Mouse (Mus musculus) lung, postnatal 4 days (tissue): ENCODE data around the gene Shroom3.

Experiments
- DNase-seq, 2 experiments: peaks; one replicate each; pipeline ENCODE4 v3.0.0; 2021

Gene Shroom3

DNA sequence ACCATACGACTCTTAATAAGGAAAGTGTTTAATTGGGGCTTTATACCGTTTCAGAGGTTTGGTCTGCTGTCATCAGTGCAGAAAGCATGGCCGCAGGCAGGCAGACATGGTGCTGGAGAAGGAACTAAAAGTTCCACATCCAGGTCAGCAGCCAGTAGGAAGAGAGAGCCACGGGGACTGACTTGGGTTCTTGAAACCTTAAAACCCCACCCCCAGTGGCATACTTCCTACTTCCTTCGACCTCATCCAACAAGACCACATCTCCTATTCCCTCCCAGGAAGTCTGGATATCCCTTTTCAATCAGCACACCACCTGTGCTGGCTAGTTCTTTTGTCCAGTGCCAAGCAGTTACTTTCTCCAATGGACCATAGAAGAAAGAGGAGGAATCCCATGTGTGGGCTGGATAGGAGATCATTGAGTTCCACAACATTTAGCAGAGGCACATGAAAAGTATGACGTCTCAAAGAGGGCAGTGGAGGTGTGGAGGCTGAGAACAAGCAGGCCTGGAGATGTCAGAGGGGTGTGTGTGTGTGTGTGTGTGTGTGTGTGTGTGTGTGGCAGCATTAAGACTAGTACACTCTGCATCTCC, 76.0 kb downstream of the Shroom3 start:
- DNase-seq = no peak

DNA sequence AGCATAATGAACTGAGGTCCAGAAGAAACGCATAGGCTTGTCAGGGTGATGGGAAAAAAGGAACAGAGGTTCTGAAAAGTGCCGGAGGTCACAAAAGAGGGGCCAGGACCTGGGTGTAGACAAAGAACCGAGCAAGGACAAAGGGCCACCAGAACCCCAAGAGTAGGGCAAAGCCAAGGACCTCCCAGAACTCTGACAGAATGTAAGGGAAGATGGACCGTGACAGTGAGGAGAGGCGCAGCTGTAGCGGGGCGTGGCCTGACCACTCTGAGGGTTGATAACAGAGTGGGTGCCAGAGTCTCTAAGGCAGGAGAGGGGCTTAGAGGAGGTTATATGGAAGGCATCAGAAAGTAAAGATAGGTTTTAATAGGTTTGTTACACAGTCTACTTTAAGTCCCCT, 77.3 kb downstream of the Shroom3 start:
- DNase-seq = no peak

DNA sequence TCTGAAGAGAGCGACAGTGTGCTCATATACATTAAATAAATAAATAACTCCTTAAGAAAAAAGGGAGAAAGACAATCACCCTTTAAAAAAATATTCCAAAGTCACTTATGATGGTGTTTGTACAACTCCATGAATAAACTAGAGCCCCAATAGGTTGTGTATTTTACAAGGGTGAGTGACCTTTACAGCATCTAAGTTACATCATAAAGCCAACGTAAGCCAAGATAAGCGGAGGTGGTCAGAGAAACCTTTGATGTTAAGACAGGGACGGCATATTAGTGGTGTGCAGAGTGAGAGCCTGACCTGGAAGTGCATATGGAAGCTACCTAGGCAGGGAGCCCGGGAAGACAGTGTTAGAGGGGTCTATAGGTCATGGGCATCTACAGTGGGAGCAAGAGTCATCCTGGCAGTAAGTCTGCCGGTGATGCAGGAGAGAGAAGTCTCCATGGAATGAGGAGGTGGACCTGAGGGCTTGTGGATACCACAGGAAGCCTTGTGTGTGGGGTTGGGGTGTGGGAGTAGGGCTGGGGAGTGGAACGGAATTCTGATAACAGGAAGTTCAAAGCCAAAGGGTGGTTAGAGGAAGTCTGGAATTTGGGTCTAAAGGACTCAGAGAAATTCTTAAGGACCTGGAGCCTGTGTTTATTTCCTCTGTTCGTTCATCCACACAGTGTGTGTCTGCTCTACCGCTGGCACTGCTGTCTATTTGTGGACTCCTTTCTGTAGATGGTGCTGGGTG, 78.5 kb downstream of the Shroom3 start:
- DNase-seq = no peak

DNA sequence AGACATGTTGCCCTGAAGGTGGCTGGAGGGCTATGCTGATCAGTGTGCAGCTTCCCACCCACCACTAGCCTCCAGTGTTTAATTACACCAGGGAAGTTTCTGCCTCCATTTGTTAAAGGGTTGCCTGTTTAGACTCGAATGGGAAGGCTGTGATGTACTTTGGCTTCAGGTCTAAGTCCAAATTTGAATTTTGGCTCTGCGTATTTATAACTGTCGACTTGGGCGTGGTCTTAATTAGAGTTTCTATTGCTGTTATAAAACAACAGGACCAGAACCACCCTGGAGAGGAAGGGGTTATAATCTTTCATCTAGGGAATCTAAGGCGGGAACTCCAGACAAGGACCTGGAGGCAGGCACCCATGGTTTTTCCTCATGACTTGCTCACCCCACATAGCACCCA, 79.2 kb downstream of the Shroom3 start:
- DNase-seq = no peak

DNA sequence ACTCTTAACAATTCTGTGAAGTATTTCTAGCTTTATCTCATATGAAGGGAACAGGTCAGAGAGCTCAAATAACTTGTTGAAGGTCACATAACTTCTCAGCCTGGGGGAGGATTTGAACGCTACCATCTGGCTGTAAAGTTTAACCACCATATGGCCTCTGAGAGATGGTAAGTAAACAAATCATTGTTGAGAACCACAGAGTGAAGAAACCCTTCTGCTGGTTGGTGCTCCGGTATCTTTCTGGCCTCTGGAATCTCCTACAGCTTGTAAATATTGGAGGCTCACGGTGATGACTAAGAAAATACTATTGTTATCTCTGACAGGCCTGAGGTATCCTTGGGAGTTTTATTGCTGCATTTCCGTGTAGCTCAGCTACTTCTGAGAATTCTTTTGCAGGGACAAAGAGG, 80.3 kb downstream of the Shroom3 start:
- DNase-seq = no peak

DNA sequence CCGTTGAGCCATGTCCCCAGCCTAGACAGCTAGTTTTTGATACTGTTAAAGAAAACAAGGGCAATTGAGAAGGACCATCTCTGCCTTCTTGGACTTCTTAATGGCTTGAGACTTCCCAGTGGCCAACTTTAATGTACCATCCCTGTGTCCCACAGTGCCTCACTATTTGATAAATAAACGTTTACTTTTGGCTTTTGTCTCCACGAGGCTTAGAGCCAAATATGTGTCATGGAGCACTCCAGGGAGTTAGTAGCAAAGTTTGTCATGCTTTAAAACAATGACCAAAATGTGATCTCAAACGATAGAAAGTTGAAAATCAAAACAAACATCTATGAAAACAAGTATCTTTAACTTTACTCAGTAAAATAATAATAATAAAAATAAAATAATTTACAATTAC, 83.1 kb downstream of the Shroom3 start:
- DNase-seq = no peak

DNA sequence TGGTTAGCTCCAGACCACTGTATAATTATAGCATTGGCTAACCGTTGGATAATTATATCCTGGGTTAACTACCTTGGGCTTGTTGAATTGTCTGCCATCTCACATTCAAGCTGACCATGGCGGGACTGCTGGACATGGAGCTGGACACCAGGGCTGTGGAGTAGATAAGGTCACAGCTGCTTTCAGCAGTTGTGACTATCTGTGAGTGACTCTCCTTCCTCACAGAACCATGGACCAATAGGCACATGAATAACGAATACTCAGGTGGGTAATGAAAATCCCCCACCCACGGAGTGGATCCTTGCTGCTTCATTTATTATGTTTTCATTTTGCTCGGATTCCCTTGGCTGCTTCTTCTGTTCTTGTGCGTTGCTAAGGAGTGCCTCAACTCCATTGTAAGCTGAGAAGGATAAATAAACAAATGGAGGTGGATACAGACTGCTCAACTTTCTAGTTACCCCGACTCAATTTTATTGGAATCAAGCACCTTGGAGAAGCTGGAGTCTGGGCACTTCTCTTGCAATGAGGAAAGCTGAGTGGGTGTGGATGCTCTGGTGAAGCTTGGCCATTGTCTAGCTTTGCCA, 84.1 kb downstream of the Shroom3 start:
- DNase-seq = no peak

DNA sequence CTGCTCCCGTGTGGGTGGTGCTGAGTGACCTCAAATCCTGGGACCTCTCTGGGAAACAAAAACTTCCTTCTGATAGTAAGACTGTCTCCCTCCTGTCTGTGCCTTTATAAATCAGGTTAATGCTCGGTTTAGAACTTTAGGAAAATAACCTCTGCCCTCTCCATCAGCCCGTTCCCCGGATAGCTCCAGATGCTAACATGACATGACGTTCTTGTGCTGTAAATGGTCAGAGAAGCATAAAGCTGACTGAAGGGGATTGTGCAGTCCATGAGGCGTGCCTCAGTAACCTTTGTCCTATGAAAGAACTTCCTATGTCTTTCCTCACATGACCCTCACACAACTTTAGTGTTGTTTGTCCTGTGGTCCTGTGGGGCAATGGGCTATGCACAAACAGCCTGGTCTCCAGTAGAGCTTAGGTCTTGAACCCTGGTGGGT, 84.6 kb downstream of the Shroom3 start:
- no peak for DNase-seq

DNA sequence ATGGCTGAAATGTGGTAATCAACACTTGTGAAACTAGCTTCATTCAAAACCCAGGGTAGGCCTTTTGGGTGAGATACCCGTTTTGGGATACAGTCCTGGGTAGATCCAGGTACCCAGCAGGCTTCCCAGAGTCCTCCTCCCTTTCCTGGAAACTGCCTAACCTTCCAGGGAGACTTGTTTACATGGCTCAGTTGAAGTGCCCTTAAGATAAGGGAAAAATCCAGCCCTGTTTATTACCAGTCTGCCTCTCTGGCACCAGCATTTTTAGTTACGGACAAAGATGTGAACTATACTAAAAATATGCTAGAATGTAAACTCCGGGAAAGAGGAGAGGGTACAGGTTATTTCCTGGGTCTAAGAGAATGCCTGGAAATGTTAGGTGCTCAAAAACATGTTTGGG, 90.6 kb downstream of the Shroom3 start:
- peak in 1 of 2 experiments; percentile 21 for DNase-seq

DNA sequence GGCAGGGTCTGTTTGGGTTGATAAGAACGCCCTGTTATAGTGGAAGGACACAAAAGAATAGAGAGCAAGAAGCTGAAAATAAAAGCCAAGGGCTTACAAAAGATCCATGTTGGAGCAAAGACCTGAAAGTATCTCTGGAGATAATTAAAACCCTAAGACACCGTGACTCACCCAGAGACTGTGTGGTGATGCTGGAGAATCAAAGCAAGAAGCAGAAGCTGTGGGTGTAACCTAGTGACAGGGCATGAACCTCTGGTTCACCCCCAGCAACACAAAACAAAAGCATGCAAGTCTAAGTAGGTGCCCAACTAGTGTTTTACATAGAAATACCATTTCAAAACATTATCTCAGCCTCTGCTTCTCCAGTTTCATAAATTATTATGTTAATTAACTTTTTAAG, 91.2 kb downstream of the Shroom3 start:
- DNase-seq = no peak

DNA sequence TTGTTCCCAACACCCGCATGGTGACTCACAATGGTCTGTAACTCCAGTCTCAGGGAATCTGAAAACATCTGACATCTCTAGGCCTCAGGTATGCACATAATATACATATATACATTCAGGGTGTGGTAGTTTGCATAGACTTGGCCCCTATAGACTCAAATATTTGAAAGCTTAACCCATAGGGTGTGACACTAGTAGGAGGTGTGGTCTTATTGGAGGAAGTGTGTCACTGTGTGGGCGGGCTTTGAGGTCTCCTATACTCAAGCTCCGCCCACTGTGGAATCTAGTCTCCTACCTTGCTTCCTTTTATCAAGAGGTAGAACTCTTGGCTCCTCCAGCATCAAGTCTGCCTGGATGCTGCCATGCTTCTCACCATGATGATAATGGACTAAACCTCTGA, 91.7 kb downstream of the Shroom3 start:
- no peak for DNase-seq

DNA sequence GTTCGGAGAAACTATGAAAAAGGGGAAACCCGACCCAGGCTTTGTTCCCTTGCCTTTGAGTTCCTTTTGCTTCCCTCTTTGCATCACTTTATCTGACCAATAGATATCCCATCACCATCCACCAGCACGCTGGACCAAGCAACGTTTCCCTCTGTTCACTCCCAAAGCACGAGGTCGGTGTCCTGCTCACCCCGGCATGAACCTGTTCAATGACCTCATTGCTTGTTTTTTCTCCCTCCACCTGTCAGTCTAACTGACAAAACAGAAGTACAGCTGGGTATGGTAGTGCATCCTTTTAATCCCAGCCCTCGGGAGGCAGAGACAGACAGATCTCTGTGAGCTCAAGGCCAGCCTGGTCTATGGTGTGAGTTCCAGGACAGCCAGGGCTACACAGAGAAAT, 95.2 kb downstream of the Shroom3 start:
- no peak for DNase-seq

DNA sequence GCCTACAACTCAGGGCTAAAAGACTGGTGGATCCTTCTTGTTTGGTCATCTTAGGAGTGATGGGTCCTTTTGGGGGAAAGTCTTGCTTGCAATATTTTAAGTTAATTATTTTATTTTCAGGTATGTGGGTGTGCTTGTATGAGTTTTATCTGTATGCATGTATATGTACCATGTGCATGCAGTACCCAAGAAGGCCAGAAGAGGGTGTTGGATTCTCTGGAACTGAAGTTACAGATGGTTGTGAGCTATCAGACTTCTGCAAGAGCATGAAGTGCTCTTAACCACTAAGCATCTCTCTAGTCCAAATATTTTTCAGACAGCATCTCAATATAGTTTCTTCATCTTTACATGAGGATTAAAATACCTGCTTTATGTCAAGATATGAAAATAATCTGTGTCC, 97.8 kb downstream of the Shroom3 start:
- no peak for DNase-seq

DNA sequence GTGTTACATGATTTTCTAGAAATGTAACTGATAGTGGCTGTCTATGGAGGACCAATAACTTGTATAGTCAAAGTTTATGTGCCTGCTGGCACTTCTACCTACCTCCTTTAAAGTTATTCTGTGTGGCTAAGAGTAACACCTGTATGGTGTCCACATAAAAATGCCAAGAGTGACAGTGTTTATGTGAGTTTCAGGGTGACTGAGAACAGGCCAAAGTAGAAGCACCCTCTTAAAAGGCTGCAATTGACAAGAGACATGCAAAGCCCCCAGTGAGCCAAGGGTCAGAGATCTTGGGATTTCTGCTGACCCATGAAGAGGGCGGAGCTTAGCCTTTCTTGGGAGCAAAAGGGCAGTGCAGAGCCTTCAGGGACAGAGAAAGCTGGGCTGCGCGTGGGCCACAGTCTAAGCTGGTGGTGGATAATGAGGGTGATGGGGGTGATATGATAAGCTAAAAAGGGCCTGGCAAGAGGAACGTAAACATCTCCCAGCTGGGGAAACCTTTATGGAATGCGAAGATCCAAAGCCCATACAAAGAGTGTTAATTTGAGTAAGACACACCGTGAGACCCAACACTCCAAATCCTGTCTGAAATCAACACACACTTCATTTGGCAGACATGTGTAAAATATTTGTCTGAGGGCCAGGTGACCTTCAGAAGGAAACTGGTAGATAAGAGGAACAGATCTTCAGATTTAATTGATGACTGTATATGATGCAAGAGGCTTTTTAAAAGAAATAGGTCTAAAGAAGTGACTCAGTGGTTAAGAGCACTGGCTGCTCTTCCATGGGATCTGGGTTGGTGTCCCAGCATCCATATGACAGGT, 101.0 kb downstream of the Shroom3 start:
- peak in 1 of 2 experiments; percentile 40 for DNase-seq

DNA sequence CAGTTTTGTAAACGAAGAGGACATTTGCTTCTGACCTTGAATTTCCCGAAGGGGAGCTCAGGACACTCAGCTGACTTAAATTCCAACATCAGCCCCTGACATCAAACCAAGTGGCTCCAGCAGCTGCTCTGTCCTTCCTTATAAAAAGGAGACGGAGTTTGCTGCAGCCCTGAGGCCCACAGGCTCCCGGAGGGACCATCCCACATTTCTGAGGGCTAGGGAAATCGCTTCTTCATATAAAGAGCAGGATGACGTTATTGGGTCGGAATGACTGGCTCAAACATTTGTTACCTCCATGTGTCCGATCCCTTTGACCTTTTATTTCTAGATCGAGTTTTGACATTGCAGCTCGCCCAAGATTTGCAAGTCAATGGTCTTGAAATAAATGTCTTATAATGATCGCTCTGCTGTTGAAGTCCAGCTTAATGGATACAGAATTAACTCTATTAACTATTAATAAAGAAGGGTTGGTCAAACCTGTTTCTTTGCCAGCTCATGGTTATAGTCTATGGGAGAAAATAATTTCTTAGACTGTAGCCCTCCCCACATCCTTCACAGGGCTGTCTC, 102.7 kb downstream of the Shroom3 start:
- no peak for DNase-seq

DNA sequence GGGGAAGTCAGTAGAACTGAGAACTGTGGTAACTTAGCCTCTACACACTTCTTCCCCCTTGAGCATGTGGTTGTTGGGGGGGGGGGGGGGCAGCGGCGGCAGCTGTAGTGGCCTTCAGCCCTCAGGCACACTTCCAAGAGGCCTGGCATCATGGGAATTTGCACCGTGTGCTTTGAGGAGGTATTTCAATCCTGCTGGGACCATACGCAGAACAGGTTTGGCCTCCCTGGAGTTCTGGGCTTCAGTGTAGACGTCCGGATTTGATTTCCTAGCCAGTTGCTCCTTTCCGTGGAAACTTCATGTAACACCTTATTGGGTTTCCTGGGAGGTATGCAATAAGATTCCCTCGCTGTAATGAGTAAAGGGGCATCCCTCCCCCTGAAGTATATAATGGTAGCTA, 105.8 kb downstream of the Shroom3 start:
- no peak for DNase-seq

DNA sequence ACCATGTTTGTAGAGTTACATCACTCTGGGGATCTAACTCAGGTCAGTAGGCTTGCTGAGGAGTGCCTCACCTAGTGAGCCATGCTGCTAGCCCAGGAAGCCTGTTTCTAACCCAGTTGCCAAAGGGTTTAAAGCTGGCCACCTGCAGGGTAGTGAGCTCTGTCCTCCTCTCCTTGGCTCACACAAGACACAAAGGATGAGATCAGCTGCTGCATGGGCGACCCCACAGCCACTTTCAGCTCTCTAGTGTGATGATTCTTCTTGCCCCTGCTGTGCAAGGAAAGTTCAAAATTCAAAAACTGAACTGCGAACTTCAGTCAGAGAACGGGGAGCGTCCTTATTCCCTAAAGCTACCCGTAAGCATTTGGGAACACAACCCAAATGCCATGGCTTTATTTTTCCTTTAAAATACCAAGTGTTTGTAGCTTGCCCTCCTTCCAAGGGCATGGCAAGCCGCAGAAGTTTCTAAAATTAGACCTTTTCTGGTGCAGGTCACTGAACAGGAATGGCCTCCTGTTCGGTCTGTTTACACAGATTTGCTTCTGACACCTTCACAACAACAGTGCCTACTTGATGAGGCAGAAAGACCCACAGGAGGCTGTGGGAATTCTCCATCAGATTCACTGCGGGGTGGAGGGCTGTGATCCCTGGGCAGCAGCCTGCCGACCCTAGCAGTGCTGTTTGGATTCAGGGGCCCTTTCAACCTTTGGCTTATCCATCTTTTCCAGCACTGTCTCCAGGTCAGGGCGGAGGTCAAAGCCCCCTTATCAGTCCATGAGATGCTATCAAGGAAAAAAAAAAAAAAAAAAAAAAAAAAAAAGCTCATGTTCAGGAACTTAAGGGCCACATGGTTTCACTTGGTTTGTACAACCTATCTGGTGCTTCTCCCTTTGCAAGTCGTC, 113.1 kb downstream of the Shroom3 start:
- DNase-seq = no peak

DNA sequence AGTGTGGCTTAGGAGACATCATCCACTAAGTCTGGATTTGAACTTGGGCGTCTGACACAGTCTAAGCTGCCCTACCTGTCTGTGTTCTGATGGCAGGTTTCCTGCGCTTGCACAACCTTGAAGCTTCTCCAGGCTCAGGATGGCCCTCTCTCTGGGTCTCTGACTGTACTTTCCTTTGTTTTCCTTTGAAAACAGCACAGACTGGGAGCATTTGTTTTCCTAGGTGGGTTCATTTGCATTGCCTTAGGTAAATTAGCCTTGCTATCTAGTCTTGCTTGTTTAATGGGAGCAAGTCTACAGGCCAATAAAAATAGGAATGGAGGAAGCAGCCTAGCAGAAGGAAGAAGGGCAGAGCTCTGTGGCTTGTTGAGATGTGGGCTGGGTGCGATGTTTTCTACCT, 114.7 kb downstream of the Shroom3 start:
- DNase-seq = no peak

DNA sequence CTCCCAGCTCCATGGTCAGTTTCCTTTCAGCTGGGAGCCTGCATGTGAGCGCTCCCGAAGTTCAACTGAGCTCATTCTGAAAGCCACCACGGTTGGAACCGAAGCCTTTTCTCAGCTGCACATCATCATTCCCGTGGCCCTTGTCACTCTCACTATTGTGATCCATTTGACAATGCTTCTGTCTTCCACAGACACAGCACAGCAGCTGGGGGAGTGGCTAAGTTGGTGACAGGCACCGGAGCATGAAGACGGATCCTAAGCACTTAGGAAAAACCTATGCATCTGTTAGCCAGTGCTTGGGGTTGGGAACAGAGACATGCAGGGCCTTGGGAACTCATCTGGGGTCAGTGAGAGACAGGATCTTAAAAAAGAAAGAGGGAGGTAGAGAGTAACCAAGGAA, 121.1 kb downstream of the Shroom3 start:
- peak in 1 of 2 experiments; percentile 35 for DNase-seq

DNA sequence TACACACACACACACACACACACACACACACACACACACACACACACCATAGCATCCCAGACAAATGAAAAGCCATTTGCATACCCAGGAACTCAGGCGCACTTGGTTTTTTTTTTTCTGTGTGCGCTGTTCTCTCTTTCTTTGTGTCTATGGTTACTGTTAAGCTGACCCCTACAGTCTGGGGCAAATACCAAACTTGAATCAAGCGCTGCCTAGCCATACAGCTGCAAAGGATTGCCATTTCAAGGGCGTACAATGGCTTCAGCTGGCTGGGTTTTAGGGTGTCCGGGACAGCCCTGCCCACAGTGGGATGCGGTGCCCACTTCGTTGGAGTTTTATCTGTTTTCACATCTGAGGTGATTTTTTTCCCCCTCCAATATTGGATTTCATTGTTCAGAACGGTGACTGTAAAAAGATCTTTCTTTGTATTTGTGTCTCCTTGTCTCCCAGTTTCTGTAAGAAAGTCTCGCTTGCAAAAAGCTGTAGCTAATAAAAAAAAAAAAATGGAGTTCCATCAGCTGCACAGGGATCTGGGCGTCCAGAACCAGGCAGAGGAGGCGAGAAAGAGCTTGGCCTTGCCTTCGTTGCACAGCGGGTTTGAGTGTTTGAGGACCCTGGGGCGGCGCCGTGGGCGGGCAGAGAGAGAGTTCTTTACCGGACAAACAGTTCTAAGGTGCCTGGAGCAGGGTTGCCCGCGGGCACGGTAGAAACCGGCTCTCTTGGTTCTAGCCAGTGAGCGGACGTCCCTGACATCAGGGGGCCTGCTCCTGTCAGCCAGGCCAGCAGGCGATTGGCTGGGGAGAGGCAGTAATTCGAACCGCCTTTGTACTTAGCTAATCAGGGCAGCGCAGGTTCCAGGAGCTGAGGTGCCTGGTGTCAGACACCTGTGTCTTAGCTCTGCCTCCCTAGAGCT, 125.5 kb downstream of the Shroom3 start:
- peak; percentile 78 to 93 for DNase-seq

DNA sequence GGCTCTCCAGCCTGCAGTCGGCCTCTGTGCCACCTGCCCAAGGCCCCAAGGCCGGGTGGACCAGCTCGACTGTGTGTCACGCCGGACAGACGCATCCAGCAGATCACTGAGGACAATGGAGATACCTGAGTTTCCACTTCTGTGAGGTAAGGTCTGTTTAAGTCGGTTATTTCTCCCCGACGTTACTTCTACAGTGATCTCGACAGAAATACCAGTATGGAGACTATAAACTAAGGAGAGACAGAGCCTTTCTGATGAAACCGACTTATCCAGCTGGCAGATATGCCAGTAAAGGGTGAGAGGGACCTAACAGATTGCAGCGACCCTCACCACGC, 126.1 kb downstream of the Shroom3 start:
- DNase-seq = no peak
